Mouse (Mus musculus): ENCODE measurements around the gene Gm10100. TPM values are rescaled to one million over a fixed set of nuclear protein-coding genes. Genes with fewer than 3 reads are reported as not detected.
"Not testable (repeated sequence)": the region's sequence is repeated elsewhere in the genome, so short reads cannot be mapped to it uniquely, and the experiment has no call there.

Gm10100 gene
- polyA plus RNA-seq, 1 experiment from 2014 or later: not detected

- Histone ChIP-seq H3K9me3 (no peaks in the 10 kb centered on the region), H3K27ac (no peak within 1 kb of the TSS), H3K4me1 (no peaks in the 10 kb centered on the region), H3K27me3 (no peaks in the 10 kb centered on the region), H3K9ac (no peak within 1 kb of the TSS), H3K4me2 (no peak within 1 kb of the TSS), H3K4me3 (no peak within 1 kb of the TSS), H3K36me3 (no peaks in the 10 kb centered on the region)
- ATAC-seq (ENCODE audit: insufficient number of reproducible peaks, low FRiP score, low TSS enrichment, low read depth): no peak
- WGBS: 76% methylated on average over 1 of the region's 1 CpGs
Observed at GRCm38 (mm10) chr10:77715507-77715906, 10.8 kb upstream of the Gm10100 start, which contains the start of gene Gm10142. TSS of gene Gm10142 (plus strand) at chr10:77715807.

GRCm38 (mm10) chr10:77720299-77720698 is 6.0 kb upstream of the Gm10100 start, which contains the start of gene Krtap12-1:
TSS of gene Krtap12-1 (plus strand) at chr10:77720599.
- not testable (repeated sequence) for H3K9me3 ChIP-seq; ATAC-seq (ENCODE audit: insufficient number of reproducible peaks, low FRiP score, low TSS enrichment, low read depth); H3K4me3 ChIP-seq; H3K9ac ChIP-seq; H3K4me2 ChIP-seq; H3K4me1 ChIP-seq; H3K27me3 ChIP-seq; H3K27ac ChIP-seq; H3K36me3 ChIP-seq
- 87% methylated on average over 1 of the region's 1 CpGs for WGBS

DNA sequence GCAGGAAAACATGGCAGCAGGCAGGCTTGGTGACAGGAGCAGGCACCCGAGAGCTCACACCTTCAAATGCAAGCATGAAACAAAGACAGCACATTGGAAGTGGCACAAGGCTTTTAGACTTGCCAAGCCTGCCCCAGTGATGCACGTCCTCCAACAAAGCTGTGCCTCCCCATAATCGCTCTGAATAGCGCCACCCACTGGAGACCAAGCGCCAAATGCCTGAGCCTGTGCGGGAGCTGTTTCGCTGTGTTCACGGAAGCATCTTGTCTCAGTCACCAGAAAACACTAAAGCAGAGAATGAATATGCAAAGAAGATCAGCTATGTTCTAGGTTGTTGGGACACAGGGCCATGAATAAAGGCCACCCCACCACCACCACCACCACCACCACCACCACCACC is 1.4 kb upstream of the Gm10100 start:
- ATAC-seq (ENCODE audit: insufficient number of reproducible peaks, low FRiP score, low TSS enrichment, low read depth): no peak
- H3K4me3 ChIP-seq: no peak overlapping the region
- WGBS: 72% methylated on average over 8 of the region's 8 CpGs
- no peak overlapping the region for H3K27ac ChIP-seq
- H3K4me2 ChIP-seq: no peak overlapping the region
- no peak overlapping the region for H3K9ac ChIP-seq
- no peaks in the 10 kb centered on the region for H3K4me1 ChIP-seq
- no peaks in the 10 kb centered on the region for H3K27me3 ChIP-seq
- H3K9me3 ChIP-seq: no peaks in the 10 kb centered on the region
- no peaks in the 10 kb centered on the region for H3K36me3 ChIP-seq

GRCm38 (mm10) chr10:77728280-77728679 is 2.0 kb downstream of the Gm10100 start:
- Histone ChIP-seq H3K9me3 (no peaks in the 10 kb centered on the region), H3K4me3 (no peak overlapping the region), H3K4me2 (no peak overlapping the region), H3K36me3 (no peaks in the 10 kb centered on the region), H3K27me3 (no peaks in the 10 kb centered on the region), H3K4me1 (no peaks in the 10 kb centered on the region), H3K9ac (no peak overlapping the region), H3K27ac (no peak overlapping the region)
- WGBS: 61% methylated on average over 4 of the region's 4 CpGs
- no peak for ATAC-seq (ENCODE audit: insufficient number of reproducible peaks, low FRiP score, low TSS enrichment, low read depth)

DNA sequence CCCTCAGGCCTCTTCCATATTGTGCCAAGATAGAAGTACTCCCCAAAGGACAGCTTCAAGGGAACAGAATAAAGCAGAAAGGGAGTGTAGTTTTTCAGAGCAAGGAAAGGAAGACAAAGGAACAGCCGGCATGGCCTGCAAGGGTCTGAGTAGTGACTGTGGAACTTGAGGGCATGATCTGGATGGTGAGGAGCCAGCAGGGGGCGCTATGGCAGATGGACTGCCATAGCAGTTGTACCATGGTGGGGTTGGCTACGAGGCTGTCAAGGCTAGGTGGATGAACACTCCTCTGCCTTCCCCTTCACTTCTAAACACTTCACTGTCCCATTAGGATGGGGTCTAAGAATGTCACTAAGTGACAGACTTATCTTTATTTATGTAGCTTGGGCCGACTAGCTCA is 3.0 kb downstream of the Gm10100 start:
- Histone ChIP-seq H3K36me3 (no peaks in the 10 kb centered on the region), H3K4me1 (no peaks in the 10 kb centered on the region), H3K4me3 (no peak overlapping the region), H3K4me2 (no peak overlapping the region), H3K27me3 (no peaks in the 10 kb centered on the region), H3K27ac (no peak overlapping the region), H3K9me3 (no peaks in the 10 kb centered on the region), H3K9ac (no peak overlapping the region)
- no peak for ATAC-seq (ENCODE audit: insufficient number of reproducible peaks, low FRiP score, low TSS enrichment, low read depth)
- WGBS: 40% methylated on average over 4 of the region's 4 CpGs

DNA sequence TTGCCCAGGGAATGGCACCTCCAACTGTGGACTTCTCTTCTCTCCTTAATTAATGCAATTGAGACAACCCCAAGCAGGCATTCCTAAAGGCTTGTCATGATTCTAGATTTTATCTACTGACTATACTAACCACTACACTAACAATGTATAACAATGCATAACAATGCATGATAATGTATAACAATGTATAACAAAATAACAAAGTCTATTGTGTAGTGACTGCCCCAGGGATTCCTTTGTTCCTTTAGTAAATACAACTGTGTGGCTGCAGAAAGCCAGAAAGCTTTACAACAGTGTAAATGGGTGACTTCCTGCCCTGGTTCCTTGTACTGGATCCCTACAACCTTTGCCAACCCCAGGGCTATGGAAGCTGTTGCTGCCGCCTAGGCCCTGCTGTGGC is 9.6 kb downstream of the Gm10100 start:
- H3K4me3 ChIP-seq: no peak overlapping the region
- H3K27ac ChIP-seq: no peak overlapping the region
- WGBS: 94% methylated on average over 1 of the region's 1 CpGs

DNA sequence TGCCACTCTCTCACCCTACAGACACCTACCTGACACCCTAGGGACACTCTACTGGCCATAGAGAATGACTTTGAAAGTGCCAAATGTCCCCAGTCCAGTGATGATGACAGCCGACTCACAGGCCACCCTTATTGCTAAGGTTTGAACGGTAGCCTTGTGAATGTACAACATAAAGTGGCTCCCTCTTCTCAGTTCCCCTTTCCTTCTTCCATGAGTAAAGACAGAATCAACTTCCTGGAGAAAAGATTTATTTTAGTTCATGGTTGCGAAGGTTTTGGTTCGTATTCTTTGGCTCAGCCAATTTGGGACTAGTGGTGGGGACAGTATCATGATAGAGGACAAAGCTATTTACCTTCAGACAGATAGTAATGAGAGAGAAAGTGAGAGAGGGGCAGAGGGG is 12.6 kb downstream of the Gm10100 start:
- Histone ChIP-seq H3K9me3 (peaks cover 4% of the 10 kb centered on the region; the same call in 1 of the 2 replicates), H3K4me2 (no peak overlapping the region), H3K27me3 (no peaks in the 10 kb centered on the region), H3K4me3 (no peak overlapping the region), H3K27ac (no peak overlapping the region), H3K36me3 (no peaks in the 10 kb centered on the region), H3K9ac (no peak overlapping the region), H3K4me1 (no peaks in the 10 kb centered on the region; the same call in 1 of the 2 replicates)
- no peak for ATAC-seq (ENCODE audit: insufficient number of reproducible peaks, low FRiP score, low TSS enrichment, low read depth)
- WGBS: 80% methylated on average over 4 of the region's 4 CpGs

More for the DNA sequence above, 9.6 kb downstream of the Gm10100 start:
- no peak for ATAC-seq (ENCODE audit: insufficient number of reproducible peaks, low FRiP score, low TSS enrichment, low read depth)
- H3K36me3 ChIP-seq: no peaks in the 10 kb centered on the region
- H3K4me1 ChIP-seq: no peaks in the 10 kb centered on the region
- H3K4me2 ChIP-seq: no peak overlapping the region
- no peak overlapping the region for H3K9ac ChIP-seq
- no peaks in the 10 kb centered on the region for H3K27me3 ChIP-seq
- H3K9me3 ChIP-seq: peaks cover 4% of the 10 kb centered on the region; the same call in 1 of the 2 replicates

- H3K27me3 ChIP-seq; H3K4me2 ChIP-seq; ATAC-seq (ENCODE audit: insufficient number of reproducible peaks, low FRiP score, low TSS enrichment, low read depth); H3K9ac ChIP-seq; H3K36me3 ChIP-seq; H3K4me3 ChIP-seq; H3K9me3 ChIP-seq; H3K27ac ChIP-seq; H3K4me1 ChIP-seq: not testable (repeated sequence)
- 37% methylated on average over 5 of the region's 5 CpGs for WGBS
Observed at GRCm38 (mm10) chr10:77741924-77742688, 15.8 kb downstream of the Gm10100 start, which contains the start of gene Gm18596. TSS of gene Gm18596 (minus strand) at chr10:77742638.

GRCm38 (mm10) chr10:77750686-77751085 is 24.4 kb downstream of the Gm10100 start:
- not testable (repeated sequence) for H3K36me3 ChIP-seq; ATAC-seq (ENCODE audit: insufficient number of reproducible peaks, low FRiP score, low TSS enrichment, low read depth); H3K4me2 ChIP-seq; H3K4me1 ChIP-seq; H3K27ac ChIP-seq; H3K9me3 ChIP-seq; H3K4me3 ChIP-seq; H3K9ac ChIP-seq; H3K27me3 ChIP-seq
- 75% methylated on average over 1 of the region's 1 CpGs for WGBS

- H3K36me3 ChIP-seq; H3K4me2 ChIP-seq; H3K4me3 ChIP-seq; H3K27ac ChIP-seq; H3K9me3 ChIP-seq; H3K4me1 ChIP-seq; ATAC-seq (ENCODE audit: insufficient number of reproducible peaks, low FRiP score, low TSS enrichment, low read depth); H3K9ac ChIP-seq; H3K27me3 ChIP-seq: not testable (repeated sequence)
- 50% methylated on average over 1 of the region's 1 CpGs for WGBS
Observed at GRCm38 (mm10) chr10:77751254-77751653, 25.0 kb downstream of the Gm10100 start, which contains the start of gene Gm9736. TSS of gene Gm9736 (minus strand) at chr10:77751354.

GRCm38 (mm10) chr10:77752312-77752711 is 26.0 kb downstream of the Gm10100 start:
- H3K4me3 ChIP-seq; H3K9ac ChIP-seq; H3K27me3 ChIP-seq; ATAC-seq (ENCODE audit: insufficient number of reproducible peaks, low FRiP score, low TSS enrichment, low read depth); H3K36me3 ChIP-seq; H3K4me2 ChIP-seq; H3K4me1 ChIP-seq; H3K9me3 ChIP-seq; H3K27ac ChIP-seq: not testable (repeated sequence)
- 61% methylated on average over 3 of the region's 3 CpGs for WGBS

- Histone ChIP-seq H3K4me1 (no peaks in the 10 kb centered on the region), H3K4me2 (no peak overlapping the region), H3K36me3 (no peaks in the 10 kb centered on the region), H3K4me3 (no peak overlapping the region), H3K27ac (no peak overlapping the region), H3K27me3 (no peaks in the 10 kb centered on the region), H3K9me3 (no peaks in the 10 kb centered on the region), H3K9ac (no peak overlapping the region)
- no peak for ATAC-seq (ENCODE audit: insufficient number of reproducible peaks, low FRiP score, low TSS enrichment, low read depth)
Observed at GRCm38 (mm10) chr10:77753448-77753847, 27.2 kb downstream of the Gm10100 start.
